ENCODE assay signal across 34 mouse cellular contexts in genomic region chr13:38272624-38273023, GRCm38 (mm10).
"Had no signal": no experiment of that assay in that cellular context is flagged by ENCODE, and none has a peak within 500 bp of the region (broad histone marks: within the 10 kb centered on the region; RNA-seq: fewer than 3 reads in every experiment).

No protein-coding gene starts in this region.

- H3K27ac ChIP-seq: heart, embryonic 10.5 days; heart, embryonic 13.5 days; heart, embryonic 15.5 days; hindbrain, embryonic 10.5 days; hindbrain, embryonic 12.5 days; hindbrain, embryonic 13.5 days; hindbrain, embryonic 14.5 days; hindbrain, embryonic 15.5 days; hindbrain, postnatal 0 days; intestine, embryonic 15.5 days; kidney, embryonic 15.5 days; kidney, postnatal 0 days; layer of hippocampus, adult 2 months; left cerebral cortex, adult 2 months had no signal

- H3K4me1 ChIP-seq: heart, embryonic 10.5 days; heart, embryonic 13.5 days; hindbrain, embryonic 10.5 days; hindbrain, embryonic 12.5 days; hindbrain, embryonic 13.5 days; hindbrain, embryonic 15.5 days; intestine, embryonic 15.5 days; kidney, embryonic 15.5 days had no signal

- H3K4me2 ChIP-seq: heart, embryonic 11.5 days; heart, embryonic 12.5 days; heart, embryonic 13.5 days; heart, embryonic 15.5 days; hindbrain, embryonic 12.5 days; hindbrain, embryonic 13.5 days; hindbrain, embryonic 14.5 days; hindbrain, embryonic 15.5 days; intestine, embryonic 15.5 days; kidney, embryonic 15.5 days had no signal

- H3K9ac ChIP-seq: heart, embryonic 12.5 days; heart, embryonic 13.5 days; heart, embryonic 15.5 days; hindbrain, embryonic 12.5 days; hindbrain, embryonic 13.5 days; hindbrain, embryonic 14.5 days; hindbrain, embryonic 15.5 days; intestine, embryonic 15.5 days; kidney, embryonic 15.5 days had no signal

- ATAC-seq: hindbrain, embryonic 16.5 days; hindbrain, postnatal 0 days; inflammation-experienced regulatory T-cells, adult 6 months; intestine, embryonic 15.5 days; intestine, embryonic 16.5 days; intestine, postnatal 0 days had no signal

- H3K4me3 ChIP-seq: heart, embryonic 10.5 days; heart, embryonic 12.5 days; heart, embryonic 13.5 days; heart, embryonic 15.5 days; hindbrain, embryonic 10.5 days; hindbrain, embryonic 12.5 days; hindbrain, embryonic 13.5 days; hindbrain, embryonic 15.5 days; intestine, embryonic 15.5 days; kidney, embryonic 15.5 days; layer of hippocampus, adult 2 months; left cerebral cortex, adult 2 months had no signal

- H3K36me3 ChIP-seq: heart, embryonic 10.5 days; heart, embryonic 12.5 days; heart, embryonic 13.5 days; heart, embryonic 15.5 days; hindbrain, embryonic 10.5 days; hindbrain, embryonic 12.5 days; hindbrain, embryonic 13.5 days; hindbrain, embryonic 15.5 days; intestine, embryonic 15.5 days; kidney, embryonic 15.5 days had no signal

- DNase-seq: heart, postnatal 14 days; heart, postnatal 4 days; kidney, adult 11 months; kidney, adult 18-20 months; kidney, adult 2 months; kidney, adult 8-10 months; kidney, adult 9 months; kidney, postnatal 10 days; kidney, postnatal 14 days; kidney, postnatal 25 days; kidney, postnatal 36 days; kidney, postnatal 4 days; layer of hippocampus, adult 9-11 months; layer of hippocampus, postnatal 36 days had no signal

- H3K27me3 ChIP-seq: heart, embryonic 12.5 days; heart, embryonic 13.5 days; heart, embryonic 15.5 days; hindbrain, embryonic 12.5 days; hindbrain, embryonic 13.5 days; hindbrain, embryonic 15.5 days; intestine, embryonic 15.5 days; kidney, embryonic 15.5 days had no signal

- H3K9me3 ChIP-seq: heart, embryonic 10.5 days; heart, embryonic 12.5 days; heart, embryonic 13.5 days; heart, embryonic 15.5 days; hindbrain, embryonic 10.5 days; hindbrain, embryonic 12.5 days; hindbrain, embryonic 13.5 days; hindbrain, embryonic 15.5 days; intestine, embryonic 15.5 days; kidney, embryonic 15.5 days had no signal
